Mouse (Mus musculus) heart, adult 18-20 months (tissue): Measurements from ENCODE around the gene Gucd1. TPM values are rescaled to one million over a fixed set of nuclear protein-coding genes. Genes with fewer than 3 reads are reported as not detected.
"Not testable (repeated sequence)": the region's sequence is repeated elsewhere in the genome, so short reads cannot be mapped to it uniquely, and the experiment has no call there.

Experiments used
- DNase-seq, 2 experiments: peaks; one replicate each; pipeline ENCODE4 v3.0.0; 2021 to 2022; ENCODE audit warnings: mixed read lengths in 1 of 2
- total RNA-seq, 2 experiments: library from RNA; stranded (reverse); gene quantifications; 2 replicates each; pipeline ENCODE4 v1.2.3; 2021

Gene Gucd1
- total RNA-seq, 2 experiments from 2014 or later, result 33.0 to 36.8 TPM

GRCm38 (mm10) chr10:75504234-75505129, 13.3 kb downstream of the Gucd1 start:
- DNase-seq, result peak; percentile 67 to 84

GRCm38 (mm10) chr10:75503692-75504091, 14.1 kb downstream of the Gucd1 start:
- no peak for DNase-seq

DNA sequence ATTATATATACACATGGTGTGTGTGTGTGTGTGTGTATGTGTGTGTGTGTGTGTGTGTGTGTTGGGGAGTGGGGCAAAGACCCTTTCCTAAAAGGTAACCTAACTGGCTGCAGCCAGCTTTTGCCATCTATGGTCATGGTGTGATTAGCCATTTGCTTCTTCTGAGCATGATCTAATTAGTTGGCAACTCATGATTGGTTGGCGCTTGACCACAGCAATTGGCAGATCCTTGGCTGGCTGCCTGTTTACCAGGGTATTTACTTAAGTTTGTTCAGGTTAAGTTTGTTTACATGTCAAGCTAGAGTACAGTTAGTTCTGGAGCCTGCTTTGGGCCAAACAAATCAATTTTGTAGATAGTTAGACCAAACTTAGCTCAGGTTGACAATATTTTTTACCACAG, 16.1 kb downstream of the Gucd1 start:
- DNase-seq, result no peak

DNA sequence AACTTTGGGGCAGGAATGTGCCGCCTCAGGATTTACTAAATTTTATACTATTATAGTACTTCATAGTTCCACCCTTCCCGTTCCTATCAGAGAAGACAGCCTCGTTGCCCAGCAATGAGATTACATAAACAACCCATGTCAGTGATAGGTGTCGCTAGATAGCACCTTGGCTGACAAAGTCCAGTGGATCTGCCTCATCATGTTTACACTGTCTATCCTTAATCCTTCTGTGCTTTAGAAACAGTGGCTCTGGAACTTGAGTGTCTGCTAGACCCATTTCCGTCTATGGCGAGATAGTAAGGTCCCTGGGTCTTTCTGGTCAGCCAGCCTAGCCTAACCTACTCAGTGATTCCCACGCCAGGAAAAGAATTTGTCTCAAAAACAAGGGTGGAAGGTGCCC, 17.4 kb downstream of the Gucd1 start:
- DNase-seq, result no peak

GRCm38 (mm10) chr10:75499791-75500190, 18.0 kb downstream of the Gucd1 start:
- DNase-seq, result no peak

DNA sequence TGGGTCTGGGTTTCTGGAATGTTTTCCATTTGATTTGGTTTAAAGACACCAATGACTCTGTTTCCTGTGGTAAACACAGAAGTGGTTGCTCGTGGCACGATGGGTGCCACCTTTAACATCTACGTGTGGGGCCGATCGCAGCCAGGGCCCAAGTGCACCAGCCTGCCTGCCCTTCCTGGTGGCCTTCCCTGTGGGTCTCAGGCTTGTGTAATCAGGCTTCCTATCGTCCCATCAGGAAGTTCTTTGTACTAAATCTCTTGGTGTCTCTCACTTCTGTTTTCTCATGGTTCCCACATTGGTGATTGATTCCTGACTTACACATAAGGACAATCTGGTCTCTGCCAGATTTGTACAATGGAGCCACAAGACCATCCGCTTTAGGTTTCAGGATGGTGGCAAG, 18.6 kb downstream of the Gucd1 start:
- DNase-seq, result not testable (repeated sequence)

GRCm38 (mm10) chr10:75495921-75496320, 21.9 kb downstream of the Gucd1 start:
- DNase-seq, result no peak

DNA sequence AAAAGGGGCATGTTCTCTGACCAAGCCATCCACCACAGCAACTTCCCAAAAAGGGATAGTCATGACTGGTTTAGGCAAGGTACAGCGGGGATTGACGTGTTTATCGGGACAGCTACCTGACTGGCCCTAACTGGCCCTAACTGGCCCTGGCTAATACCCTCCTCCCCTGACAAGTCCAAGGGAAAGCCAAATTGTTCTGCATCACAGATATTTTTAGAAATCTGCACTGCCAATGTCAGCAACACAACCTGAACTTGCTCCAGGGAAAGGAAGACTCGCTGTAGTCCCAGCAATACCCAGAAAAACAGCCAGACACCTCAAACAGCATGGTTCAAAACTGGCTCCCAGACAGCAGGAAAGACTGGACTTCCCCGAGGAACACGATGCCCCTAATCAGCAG, 22.5 kb downstream of the Gucd1 start:
- DNase-seq, result peak; percentile 58 to 75

DNA sequence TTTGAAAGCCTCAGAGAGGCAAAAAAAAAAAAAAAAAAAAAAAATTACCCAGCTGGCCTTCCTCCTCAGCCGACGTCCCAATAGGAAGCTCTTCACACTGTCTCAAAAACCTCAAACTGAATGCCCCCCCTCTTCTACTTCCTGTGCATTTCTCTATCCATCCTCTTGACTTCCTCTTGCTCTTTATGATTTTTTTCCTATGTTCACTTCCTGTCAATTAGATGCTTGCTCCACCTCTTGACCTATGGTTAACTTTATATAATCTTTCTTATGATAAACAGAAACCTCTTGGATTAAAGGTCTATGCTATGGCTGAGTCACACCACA, 25.9 kb downstream of the Gucd1 start:
- no peak for DNase-seq

DNA sequence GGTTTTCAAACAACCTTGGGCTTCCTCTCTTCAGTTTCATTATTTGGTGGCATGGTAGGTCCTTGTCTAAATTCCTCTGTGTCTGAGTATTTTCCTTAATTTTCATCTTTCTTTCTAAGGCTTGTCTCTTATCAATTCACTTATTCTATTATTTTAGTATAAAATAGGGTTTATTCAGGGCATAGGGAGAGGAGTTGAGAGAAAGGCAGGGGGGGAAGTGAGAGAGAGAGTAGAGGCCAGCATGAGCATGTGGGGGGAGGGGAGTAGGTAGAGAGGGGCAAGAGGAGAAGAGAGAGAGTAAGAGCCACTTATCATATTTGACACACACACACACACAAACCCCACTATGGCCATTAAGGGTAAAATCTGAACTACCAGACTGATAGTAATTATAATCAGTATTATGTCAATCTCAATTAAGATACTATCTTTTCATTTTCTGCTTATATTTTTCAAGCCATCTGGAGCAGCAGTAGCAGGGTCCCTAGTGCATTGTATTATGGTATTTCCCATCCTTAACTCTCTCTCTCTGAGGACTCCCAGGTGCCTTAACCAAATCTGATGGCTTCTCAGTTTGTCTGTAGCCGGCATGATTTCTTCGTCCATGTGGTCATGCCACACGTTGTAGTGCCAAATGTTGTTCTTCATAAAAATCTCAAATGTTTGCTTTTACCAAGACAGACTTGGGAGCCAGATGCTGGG, 26.4 kb downstream of the Gucd1 start:
- no peak for DNase-seq

GRCm38 (mm10) chr10:75490731-75491130, 27.0 kb downstream of the Gucd1 start:
- no peak for DNase-seq

DNA sequence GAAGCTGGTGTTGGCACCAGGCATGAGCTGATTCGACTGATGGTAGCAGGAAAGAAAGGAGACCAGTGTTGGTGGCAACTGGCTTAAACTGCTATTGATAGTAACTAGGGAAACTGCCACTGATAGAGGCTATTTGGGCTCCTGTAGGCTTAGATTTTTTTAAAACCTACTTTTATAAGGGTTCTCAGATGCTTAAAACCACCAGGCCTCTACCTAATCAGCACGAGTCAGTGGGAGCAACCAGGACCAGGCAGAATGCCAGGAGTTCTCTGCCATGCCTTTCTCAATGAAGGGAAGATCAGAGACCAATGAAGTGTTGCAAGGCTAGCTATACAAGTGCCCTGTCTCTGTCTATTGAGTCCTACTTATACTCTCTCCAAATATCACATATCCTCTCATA, 28.2 kb downstream of the Gucd1 start:
- no peak for DNase-seq

- DNase-seq, result no peak
These were observed 30.6 kb downstream of the Gucd1 start for GRCm38 (mm10) chr10:75487131-75487530.

DNA sequence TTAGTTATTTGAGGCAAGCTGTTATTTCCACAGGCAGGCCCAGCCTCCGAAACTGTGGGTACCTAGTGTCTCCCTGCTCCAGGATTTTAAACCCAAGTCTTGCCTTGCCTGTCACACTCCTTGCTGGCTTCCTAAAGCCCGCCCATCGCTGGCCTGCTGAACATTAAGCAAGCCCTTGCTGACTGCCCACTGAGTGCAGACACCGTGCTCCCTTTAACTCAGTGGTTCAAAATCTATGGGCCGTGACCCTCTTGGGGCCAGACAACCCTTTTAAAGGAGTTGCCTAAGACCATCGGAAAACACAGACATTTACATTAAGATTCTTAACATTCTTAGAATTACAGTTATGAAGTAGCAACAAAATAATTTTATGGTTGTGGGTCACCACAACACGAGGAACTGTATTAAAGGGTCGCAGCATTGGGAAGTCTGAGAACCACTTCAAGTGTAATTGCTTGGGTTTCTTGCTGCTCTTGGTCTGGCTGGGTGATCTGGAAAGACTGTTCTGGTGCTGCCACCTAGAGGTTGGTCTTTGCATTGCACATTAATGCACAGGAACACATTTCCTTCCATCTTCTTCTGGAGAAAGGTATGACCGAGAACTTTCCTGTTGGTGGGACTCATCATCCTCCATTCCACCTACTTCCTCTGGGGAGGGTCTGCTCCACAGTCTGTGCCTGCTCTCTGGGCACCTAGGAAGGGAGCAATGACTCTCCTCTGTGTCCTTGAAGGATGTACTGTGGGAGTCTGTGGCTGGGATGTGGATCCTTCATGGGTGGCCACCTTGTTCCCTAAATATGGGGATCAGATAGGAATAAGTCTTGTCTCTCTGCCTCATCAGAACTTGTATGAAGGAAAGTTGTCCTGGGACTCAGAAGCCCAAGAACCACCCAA, 31.4 kb downstream of the Gucd1 start:
- DNase-seq, result peak; percentile 78 to 94

GRCm38 (mm10) chr10:75484767-75485166, 33.0 kb downstream of the Gucd1 start:
- no peak for DNase-seq

DNA sequence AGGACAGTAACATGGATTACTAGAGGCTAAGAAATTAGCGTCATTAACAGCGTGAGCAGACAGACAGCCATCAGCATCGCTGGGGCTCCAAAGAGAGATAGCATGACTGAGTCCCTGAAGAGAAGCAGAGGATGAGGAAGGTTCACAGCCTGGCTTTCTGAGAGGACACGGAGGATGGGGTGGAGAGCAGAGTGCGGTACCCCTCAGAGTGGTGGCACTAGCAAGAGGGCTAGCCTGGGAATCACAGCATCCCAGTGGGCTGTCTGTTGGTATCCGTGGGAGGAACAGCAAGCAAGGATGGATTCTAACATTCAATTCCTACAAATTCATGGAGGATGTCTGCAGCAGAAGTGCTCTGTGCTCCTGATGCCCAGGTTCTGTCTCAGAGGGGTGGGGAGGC, 33.7 kb downstream of the Gucd1 start:
- no peak for DNase-seq

- no peak for DNase-seq
These were observed 34.8 kb downstream of the Gucd1 start for GRCm38 (mm10) chr10:75482919-75483483.

GRCm38 (mm10) chr10:75482271-75482670, 35.5 kb downstream of the Gucd1 start:
- no peak for DNase-seq

GRCm38 (mm10) chr10:75481703-75482102, 36.1 kb downstream of the Gucd1 start:
- DNase-seq, result no peak

GRCm38 (mm10) chr10:75479955-75480354, 37.8 kb downstream of the Gucd1 start:
- no peak for DNase-seq

GRCm38 (mm10) chr10:75477034-75477433, 40.7 kb downstream of the Gucd1 start:
- peak in 1 of 2 experiments; percentile 47 for DNase-seq
